Mouse (Mus musculus) NIH3T3 (cell line): ENCODE data around the gene Kat6b.
"Not testable (repeated sequence)": the region's sequence is repeated elsewhere in the genome, so short reads cannot be mapped to it uniquely, and the experiment has no call there.

Experiments
- DNase-seq: peaks from one replicate; pipeline ENCODE4 v3.0.0-alpha.2; 2012; ENCODE audit warnings: low read depth

Gene Kat6b

GRCm38 (mm10) chr14:21662465-21663142 lies 181.4 kb downstream of the Kat6b start:
- DNase-seq = peak; percentile 44

GRCm38 (mm10) chr14:21669218-21669617 lies 188.0 kb downstream of the Kat6b start:
- no peak for DNase-seq

GRCm38 (mm10) chr14:21669633-21670421 lies 188.6 kb downstream of the Kat6b start:
- DNase-seq = no peak

- not testable (repeated sequence) for DNase-seq
These were observed 189.3 kb downstream of the Kat6b start for GRCm38 (mm10) chr14:21670422-21671006.

- no peak for DNase-seq
These were observed 191.9 kb downstream of the Kat6b start for GRCm38 (mm10) chr14:21673100-21673499.

GRCm38 (mm10) chr14:21674471-21674870 lies 193.2 kb downstream of the Kat6b start:
- DNase-seq = no peak

GRCm38 (mm10) chr14:21676223-21676622 lies 195.0 kb downstream of the Kat6b start:
- DNase-seq = peak; percentile 25

GRCm38 (mm10) chr14:21678509-21679285 lies 197.5 kb downstream of the Kat6b start:
- DNase-seq = peak; percentile 64

GRCm38 (mm10) chr14:21679631-21680201 lies 198.5 kb downstream of the Kat6b start:
- no peak for DNase-seq

GRCm38 (mm10) chr14:21682681-21683129 lies 201.5 kb downstream of the Kat6b start:
- peak; percentile 39 for DNase-seq

GRCm38 (mm10) chr14:21683834-21684233 lies 202.6 kb downstream of the Kat6b start:
- DNase-seq = no peak

- DNase-seq = no peak
These were observed 204.3 kb downstream of the Kat6b start for GRCm38 (mm10) chr14:21685411-21686146.

GRCm38 (mm10) chr14:21686376-21687279 lies 205.4 kb downstream of the Kat6b start:
- DNase-seq = no peak

GRCm38 (mm10) chr14:21691070-21691469 lies 209.8 kb downstream of the Kat6b start:
- no peak for DNase-seq

GRCm38 (mm10) chr14:21695020-21695419 lies 213.8 kb downstream of the Kat6b start:
- no peak for DNase-seq

GRCm38 (mm10) chr14:21696186-21696830 lies 215.1 kb downstream of the Kat6b start:
- DNase-seq = no peak

- DNase-seq = no peak
These were observed 221.5 kb downstream of the Kat6b start for GRCm38 (mm10) chr14:21702691-21703090.

- DNase-seq = no peak
These were observed 222.0 kb downstream of the Kat6b start for GRCm38 (mm10) chr14:21703255-21703654.

- no peak for DNase-seq
These were observed 224.2 kb downstream of the Kat6b start for GRCm38 (mm10) chr14:21705462-21705861.
